Mouse (Mus musculus) mature B cell (primary cell): ENCODE results near the gene Olfr323.

Experiments used
- in situ Hi-C: fragments of 300-500 bp; cut with MboI; formaldehyde crosslinking; loops from 2 replicates; pipeline ENCODE4 v1.14.3; 2019

The Olfr323 gene

DNA sequence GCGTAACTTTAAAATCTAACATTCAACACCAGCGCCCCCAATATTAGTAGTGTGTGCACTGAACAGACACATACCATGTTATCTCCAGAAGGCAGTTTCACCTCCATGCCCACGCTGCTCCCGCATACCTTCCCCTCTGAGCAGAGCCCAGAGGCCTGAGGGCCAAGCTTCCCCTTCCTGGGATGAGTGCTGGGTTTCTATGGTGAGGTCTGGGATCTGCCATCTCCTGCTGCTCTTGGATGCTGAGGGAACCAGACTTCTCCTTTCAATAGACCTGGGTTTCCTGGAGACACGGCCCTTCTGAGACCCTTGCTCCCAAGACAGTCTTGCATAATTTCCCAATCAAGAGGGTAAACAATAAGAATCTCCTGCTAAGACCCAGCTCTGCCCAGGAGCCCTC is at the start of gene Olfr323:
TSS of gene Olfr323 (minus strand) at position 101 of the 400 bp plus-strand sequence.
- in situ Hi-C loops, result loop anchor here (25.0 kb wide), 1 partner anchor 693 kb away; no protein-coding TSS in a partner anchor

DNA sequence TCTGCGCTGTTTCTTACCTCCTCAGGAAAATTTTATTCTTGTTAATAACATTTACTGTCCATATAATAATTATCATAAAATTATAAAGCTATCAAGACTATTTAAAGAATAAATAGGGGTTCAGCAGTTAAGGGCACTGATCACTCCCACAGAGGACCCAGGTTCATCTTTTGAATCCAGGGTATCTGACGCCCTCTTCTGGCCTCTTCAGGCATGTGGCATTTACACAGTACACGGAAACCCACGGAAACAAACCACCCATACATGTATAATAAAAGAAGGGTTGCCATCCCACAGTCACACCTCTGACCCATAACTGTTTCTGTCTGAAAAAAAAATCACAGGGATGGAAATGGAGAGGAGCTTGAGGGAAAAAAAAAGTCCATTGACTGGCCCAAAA is 41.5 kb upstream of the Olfr323 start:
- in situ Hi-C loops, result no loop called here

DNA sequence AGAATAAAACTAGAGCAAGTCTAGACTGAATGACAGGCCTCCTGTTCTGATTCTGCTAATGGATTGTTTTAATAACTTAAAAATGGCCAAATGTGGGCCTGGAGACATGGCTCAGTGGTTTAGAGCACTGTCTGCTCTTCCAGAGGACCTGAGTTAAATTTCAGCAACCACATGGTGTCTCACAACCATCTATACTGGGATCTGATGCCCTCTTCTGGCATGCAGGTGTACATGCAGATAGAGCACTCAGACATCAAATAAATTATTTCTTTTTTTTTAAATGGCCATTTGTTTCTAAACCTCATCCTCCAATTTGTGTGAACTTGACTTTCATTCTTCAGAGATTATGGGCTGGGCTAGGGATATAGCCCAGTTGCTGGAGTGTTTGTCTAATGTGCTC is 39.0 kb upstream of the Olfr323 start:
- in situ Hi-C loops, result no loop called here

- in situ Hi-C loops, result no loop called here
Measured at GRCm38 (mm10) chr11:58658596-58658995, 28.3 kb upstream of the Olfr323 start, which contains the start of gene Olfr322. Gene Olfr322, plus strand, starts transcription at chr11:58658782.

DNA sequence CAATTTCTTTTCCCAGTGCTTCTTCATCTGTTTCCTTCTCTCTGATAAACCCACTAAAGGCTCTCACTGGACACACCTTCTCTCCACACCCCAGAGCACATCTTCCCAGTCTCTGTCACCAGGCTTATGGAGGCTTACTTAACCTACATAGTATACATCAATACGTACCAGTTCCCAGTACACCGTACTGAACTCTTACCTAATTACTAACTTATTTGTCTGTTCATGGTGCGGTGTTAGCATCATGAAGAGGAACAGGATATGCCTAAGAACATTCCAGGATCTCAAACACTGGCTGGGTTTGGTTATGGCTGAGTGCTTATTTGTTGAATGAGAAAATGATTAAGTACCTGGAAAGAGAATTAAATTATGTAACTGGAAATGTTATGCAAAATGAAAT is 24.9 kb upstream of the Olfr323 start:
- in situ Hi-C loops, result no loop called here

DNA sequence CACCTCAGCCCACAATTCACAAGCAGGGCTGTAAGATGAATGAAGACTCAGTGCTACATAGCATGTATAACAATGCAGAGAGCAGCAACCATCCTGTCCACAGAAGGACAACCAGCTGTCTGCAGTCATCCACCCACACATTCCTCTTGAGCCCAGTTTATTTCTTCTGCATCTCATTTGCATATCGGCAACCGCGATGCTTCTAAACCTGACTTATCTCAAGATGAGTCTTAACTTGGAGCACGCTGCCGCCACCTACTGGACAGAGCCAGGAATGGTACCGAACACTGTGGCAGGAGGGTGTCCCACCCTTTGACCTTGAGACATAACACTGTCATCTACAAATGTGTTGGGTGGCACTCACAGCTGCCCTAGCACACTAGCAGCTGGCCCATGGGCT is 13.0 kb upstream of the Olfr323 start:
- in situ Hi-C loops, result loop anchor here (25.0 kb wide), 1 partner anchor 706 kb away; no protein-coding TSS in a partner anchor

DNA sequence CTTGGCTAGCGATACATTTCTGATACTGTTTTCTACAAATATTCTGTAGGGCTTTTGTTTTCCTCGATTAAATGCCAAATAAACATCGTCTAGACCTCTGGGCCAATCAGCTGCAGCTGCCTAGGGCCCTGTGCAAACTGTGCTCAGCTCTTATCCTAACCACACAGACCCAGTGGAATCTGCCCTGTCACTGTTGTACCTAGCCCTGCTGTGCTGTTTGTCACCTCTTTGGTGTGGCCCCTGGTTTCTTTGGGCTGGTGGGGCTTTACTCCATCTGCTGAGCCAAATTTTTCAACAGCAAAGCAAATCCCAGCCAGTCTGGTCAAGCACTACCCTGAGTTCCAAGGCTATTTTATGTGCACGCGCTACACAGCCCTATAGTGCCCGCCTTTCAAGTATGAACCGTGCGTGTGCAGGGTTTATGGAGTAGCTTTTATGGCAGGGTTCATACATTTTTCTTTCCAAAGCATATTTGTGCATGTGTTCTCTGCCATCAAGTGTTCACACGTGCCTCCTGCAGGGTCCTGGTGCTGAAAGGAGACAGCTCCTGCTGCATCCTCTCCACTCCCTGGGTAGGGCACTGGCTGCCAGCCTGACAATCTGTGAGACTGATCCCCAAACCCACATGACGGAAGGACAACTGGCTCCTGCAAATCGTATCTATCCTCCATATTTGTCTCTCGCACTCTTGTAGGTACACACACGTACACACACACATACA is 11.5 kb upstream of the Olfr323 start:
- in situ Hi-C loops, result loop anchor here (25.0 kb wide), 1 partner anchor 704 kb away; no protein-coding TSS in a partner anchor

DNA sequence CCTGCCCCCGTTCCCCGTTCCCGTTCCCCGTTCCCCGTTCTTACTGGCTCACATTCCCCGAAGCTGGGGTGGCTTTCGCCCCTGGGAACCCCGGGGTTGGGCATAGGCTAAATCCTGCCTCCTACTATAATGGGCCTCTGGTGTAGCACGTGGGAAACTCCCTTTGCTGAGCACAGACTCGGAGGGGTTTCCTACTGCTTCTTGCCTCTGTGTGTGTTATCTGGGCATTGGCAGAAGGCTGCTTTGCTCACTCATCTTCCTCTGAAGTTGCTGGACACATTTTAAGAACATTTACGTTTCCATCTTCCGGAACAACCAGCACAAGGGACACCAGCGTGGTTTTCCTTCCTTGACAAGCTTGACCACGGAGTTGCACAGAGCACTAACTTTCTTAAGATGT is 10.8 kb upstream of the Olfr323 start:
- in situ Hi-C loops, result loop anchor here (25.0 kb wide), 1 partner anchor 704 kb away; no protein-coding TSS in a partner anchor

DNA sequence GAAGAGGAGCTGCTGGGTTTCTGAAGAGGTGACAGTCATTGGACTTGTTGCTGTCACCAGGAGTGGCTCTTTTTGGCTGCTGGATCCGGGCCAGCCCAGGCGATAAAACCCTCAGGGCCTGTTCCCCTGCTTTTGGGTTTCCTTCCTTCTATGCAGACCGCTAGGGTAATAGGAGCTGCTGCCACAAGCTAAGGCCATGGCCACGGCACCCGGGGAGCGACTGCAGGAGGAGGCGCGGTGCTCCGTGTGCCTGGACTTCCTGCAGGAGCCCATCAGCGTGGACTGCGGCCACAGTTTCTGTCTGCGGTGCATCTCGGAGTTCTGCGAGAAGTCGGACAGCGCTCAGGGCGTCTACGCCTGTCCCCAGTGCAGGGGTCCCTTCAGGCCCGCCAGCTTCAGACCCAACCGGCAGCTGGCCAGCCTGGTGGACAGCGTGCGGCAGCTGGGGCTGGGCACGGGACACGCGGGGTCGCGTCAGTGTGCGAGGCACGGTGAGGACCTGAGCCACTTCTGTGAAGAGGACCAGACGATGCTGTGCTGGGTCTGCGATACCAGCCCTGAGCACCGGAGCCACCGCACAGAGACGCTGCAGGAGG is 10.1 kb upstream of the Olfr323 start, which contains the start of gene Trim58:
TSS of gene Trim58 (plus strand) at position 194 of the 596 bp plus-strand sequence.
- in situ Hi-C loops, result loop anchor here (25.0 kb wide), 1 partner anchor 703 kb away; no protein-coding TSS in a partner anchor

DNA sequence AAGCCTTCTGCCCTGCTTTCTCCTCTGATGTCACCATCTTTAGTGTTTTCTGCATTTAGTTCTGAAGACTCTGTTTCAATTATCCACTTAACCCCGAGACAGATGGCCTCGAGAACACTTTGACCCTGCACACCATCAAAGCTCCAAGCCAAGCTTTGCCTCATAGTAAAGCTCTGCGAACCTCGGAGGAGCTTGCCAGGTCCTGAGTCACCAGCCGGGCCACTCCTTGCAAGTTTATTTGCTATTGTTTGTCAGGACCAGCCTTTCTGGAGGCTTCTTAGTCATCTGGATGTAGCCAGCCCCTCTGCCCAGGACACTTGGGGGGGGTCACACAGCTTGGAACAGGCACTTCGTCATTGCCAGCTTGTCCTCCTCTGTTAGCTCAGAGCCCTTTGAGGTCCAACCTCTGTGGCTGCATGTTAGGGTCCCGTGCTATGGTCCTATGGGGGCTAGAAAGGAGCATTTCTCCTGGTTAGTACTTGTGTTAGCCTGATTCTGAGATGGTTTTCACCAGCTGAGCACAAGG is 7.9 kb upstream of the Olfr323 start:
- in situ Hi-C loops, result loop anchor here (25.0 kb wide), 1 partner anchor 701 kb away; no protein-coding TSS in a partner anchor

DNA sequence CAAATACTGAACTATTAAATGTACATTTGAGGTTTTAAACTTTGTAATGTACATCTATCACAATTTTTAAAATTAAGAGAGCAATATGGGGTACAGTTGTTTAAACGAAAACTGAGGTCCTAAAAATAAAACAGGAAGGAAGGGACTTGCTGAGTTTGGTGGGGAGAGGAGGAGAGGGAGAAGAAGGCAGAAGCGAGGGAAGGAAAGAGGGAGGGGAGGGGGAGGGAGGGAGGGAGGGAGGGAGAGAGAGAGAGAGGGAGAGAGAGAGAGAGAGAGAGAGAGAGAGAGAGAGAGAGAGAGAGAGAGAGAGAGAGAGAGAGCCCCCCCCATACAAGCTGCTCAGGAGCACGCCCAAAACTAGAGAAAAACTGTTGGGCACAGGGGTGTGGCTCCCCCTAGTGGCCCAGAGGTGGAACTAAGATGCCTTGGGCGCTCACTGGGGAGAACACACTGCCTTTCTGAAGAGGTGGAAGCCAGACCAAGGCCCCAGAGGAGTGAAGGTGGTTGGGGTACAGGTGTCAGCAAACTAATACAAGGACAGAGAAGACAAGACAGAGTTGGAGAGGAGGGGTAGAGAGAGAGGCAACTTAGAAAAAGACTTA is 6.2 kb upstream of the Olfr323 start:
- in situ Hi-C loops, result loop anchor here (25.0 kb wide), 1 partner anchor 699 kb away; no protein-coding TSS in a partner anchor

DNA sequence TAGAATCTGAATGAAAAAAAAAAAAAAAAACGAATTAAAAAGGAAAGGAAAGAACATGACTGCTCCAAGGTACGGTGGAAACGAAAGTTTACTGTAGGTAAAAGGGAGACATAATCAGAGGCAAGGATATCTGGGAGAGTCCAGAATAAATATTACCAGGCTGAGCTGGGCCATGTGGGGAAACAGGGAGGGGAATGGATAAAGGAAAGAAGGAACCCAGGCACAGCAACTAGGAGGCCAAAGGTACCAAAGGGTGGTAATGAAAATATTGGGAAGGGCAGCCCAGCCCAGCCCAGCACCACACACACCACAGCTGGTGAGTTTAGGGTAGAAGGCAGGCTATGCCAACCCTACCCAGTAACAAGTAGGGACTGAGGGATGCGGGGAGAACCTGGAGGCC is 4.6 kb upstream of the Olfr323 start:
- in situ Hi-C loops, result loop anchor here (25.0 kb wide), 1 partner anchor 698 kb away; no protein-coding TSS in a partner anchor

DNA sequence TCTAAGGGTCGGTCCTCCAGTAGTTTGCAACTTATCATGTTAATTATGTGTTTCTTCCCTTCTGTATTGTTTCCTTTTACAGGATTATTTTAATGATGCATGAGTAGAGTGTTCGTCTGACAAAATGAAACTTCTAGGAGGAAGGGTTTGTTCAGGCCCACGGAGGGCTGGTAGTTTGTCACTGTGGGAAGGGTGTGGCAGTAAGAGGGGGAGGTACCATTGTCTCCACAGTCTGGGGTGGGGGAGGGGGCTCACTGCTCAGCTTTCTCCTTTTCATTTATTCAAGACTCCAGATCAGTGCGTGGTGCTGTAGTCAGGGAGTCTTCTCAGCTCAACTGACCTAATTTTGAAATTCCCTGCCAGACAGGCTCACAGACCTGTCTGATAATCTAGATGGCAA is 4.2 kb downstream of the Olfr323 start:
- in situ Hi-C loops, result loop anchor here (25.0 kb wide), 1 partner anchor 689 kb away; no protein-coding TSS in a partner anchor

DNA sequence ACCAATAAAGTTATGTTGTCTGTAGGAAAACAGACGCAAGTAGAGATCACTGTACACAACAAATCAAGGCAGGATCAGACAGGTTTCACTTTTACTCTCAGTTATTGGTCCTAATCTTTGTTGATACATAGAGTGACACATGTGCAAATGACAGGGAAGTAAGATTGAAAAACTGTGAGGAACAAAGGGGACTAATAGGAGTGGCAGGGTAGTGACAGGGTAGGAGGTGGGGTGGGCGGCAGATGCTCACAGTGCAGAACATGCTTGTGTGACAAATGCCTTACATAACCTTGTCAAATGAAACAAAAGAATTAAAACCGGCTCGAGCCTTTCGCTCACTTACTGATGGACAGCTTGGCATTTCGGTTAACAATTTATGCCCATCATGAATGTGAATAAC is 11.5 kb downstream of the Olfr323 start:
- in situ Hi-C loops, result no loop called here

GRCm38 (mm10) chr11:58618369-58618768 is 11.9 kb downstream of the Olfr323 start:
- in situ Hi-C loops, result no loop called here

DNA sequence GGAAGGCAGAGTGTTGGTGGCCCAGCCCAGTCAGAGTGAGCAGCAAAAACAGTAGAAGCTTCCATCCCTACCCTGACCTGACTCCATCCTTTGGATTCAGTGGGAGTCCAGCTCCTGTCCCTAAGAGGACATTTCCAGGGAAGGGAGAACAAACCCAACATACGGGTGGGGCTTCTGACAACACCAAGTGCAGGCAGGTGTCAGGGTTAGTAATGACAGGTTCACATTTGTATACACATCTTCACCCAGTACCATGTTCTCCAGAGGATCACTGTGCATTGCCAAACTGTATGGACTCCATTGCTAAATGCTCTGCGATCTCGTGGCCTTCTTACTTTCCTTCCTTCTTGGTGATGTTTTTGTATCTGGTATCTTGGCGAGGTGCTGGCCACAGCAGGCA is 14.3 kb downstream of the Olfr323 start, which contains the start of gene 2210407C18Rik:
TSS of gene 2210407C18Rik (minus strand) at position 101 of the 400 bp plus-strand sequence.
- in situ Hi-C loops, result no loop called here

- in situ Hi-C loops, result no loop called here
Measured at GRCm38 (mm10) chr11:58614526-58614925, 15.8 kb downstream of the Olfr323 start.

DNA sequence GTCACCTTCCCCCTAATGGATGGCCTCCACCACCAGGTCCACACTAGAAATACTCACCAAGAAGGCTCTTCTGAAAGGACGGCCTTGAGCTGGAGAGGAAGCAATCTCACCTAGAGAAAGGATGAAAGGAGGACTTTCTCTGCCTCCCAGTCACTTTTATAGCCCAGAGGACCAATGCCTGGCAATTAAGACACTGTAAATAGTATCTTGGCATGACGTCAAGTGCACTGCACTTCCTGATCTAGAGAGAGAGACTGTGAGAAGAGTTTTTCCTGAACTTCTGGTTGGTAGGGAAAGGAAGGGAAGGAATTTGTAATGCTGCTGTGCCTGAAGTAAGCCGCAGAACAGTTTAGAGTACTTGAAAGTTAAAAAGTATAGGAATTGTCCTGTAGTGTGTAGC is 16.9 kb downstream of the Olfr323 start:
- in situ Hi-C loops, result no loop called here

DNA sequence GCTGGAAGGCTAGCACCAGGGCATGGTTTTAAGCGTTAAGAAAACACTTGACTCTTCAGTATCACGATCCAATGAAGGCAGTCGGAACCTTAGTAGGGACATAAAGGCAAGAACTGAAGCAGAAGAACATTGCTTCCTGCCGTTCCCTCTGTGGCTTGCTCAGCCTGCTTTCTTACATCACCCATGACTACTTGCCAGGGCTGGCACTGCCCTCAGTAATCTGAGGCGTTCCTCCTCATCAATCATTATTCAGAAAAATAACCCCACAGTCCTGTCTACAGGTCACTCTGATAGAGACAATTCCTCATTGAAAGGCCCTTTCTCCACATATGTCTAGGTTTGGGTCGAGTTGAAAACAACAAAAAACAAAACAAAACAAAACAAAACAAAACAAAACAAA is 23.3 kb downstream of the Olfr323 start:
- in situ Hi-C loops, result no loop called here

DNA sequence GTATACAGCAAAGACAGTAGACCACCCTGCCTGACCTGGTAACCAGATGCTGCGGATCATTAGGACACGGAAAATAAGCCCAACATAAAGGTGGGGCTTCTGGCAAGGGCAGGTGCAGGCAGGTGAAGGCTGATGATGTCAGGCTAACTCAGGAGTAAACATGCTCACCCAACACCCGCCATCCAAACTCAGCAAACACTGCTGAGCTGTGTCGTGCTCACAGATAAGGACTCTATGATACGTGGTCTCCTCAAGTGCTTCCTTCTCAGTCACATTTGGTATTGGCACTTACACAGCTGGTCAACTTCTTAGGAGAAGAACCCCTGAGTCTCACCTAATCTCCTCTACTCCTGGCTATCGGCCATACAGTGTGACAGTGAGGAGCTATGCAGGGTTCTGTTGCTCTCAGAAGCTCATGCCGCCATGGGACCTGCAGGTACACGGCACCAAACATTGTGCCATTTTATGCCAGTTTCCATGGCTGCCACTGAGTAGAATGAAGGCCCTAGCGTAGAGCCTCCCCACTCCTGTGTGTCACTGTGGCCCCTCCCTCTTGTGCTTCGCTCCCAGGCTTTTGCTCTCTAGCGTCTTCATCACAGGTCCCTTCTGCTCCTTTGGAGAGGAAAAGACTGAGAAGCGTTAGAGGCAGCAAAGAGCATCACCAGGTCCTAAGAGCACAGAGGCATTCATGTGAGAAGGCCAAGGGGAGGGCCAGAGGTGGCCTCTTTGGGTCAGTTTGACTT is 24.0 kb downstream of the Olfr323 start:
- in situ Hi-C loops, result no loop called here

DNA sequence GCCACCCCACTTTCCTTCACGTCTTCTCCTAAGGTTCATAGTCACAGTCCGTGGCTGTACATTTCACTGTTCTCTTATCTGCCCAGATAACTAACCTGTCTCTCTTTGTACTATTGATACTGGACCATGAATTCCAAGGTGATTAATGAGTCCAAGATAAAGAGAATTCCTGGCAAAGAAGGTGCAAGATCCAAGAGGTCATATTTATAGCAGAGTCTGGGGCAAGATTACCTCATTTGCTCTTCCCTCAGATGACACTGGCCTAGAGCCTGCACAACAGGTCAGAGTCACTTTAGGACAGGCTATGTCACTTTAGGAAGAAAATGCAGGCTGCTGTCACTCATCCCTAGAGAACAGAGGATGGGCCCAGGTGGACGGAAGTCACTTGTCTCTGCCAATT is 25.1 kb downstream of the Olfr323 start:
- in situ Hi-C loops, result no loop called here
